Comparison of ENCODE assay signal across 8 mouse cellular contexts in genomic region chr1:191352786-191353488, GRCm38 (mm10). TPM values are rescaled to one million over a fixed set of nuclear protein-coding genes. Genes with fewer than 3 reads are reported as not detected.
A peak's percentile ranks its signal among the peaks of the same experiment; 100 is the strongest.
DNase-seq lines count a peak whose midpoint lies in the region; ATAC-seq lines count a peak whose summit lies in the region.
"Had no signal": no experiment of that assay in that cellular context is flagged by ENCODE, and none has a peak within 500 bp of the region (broad histone marks: within the 10 kb centered on the region; RNA-seq: fewer than 3 reads in every experiment).

No protein-coding gene starts in this region.

- peak; percentile 91 for DNase-seq in midbrain, embryonic 11.5 days (ENCODE audit: low spot score, missing footprints)
- peak; percentile 39 for DNase-seq in Muller cell, postnatal 12 days (ENCODE audit: inconsistent ontology term)
- peak; percentile 26 for DNase-seq in cerebellum, adult 9-11 months
- peak; percentile 55 for DNase-seq in gastrocnemius, postnatal 14 days
- DNase-seq in left cerebral cortex, postnatal 25 days (ENCODE audit: low spot score in 2 of 2) = peak; percentile 31 to 71
- peak; percentile 74 for DNase-seq in retina, embryonic 14.5 days (ENCODE audit: low spot score)

- 74% methylated on average over 14 of the region's 14 CpGs for WGBS in midbrain, embryonic 11.5 days
- 71% methylated on average over 14 of the region's 14 CpGs for WGBS in midbrain, embryonic 16.5 days

- no peaks in the 10 kb centered on the region for H3K9me3 ChIP-seq in midbrain, embryonic 11.5 days (ENCODE audit: control insufficient read depth, low read length)
- H3K9me3 ChIP-seq in midbrain, embryonic 16.5 days (replicated peaks; ENCODE audit: control insufficient read depth, low read length, poor library complexity, severe bottlenecking) = no peaks in the 10 kb centered on the region

- no peak overlapping the region for H3K9ac ChIP-seq in midbrain, embryonic 11.5 days (ENCODE audit: low read length)
- no peak overlapping the region for H3K9ac ChIP-seq in midbrain, embryonic 16.5 days (ENCODE audit: low read depth, low read length)

- H3K36me3 ChIP-seq in midbrain, embryonic 11.5 days (ENCODE audit: control insufficient read depth, insufficient read depth, low read length) = peaks cover 13% of the 10 kb centered on the region
- H3K36me3 ChIP-seq in midbrain, embryonic 16.5 days (ENCODE audit: control insufficient read depth, insufficient read depth, low read length) = peaks cover 27% of the 10 kb centered on the region

- H3K4me3 ChIP-seq in midbrain, embryonic 11.5 days (ENCODE audit: low read depth, low read length) = no peak overlapping the region
- H3K4me3 ChIP-seq in midbrain, embryonic 16.5 days (ENCODE audit: low read depth, low read length) = no peak overlapping the region
- H3K4me3 ChIP-seq: myocyte had no signal

- H3K27me3 ChIP-seq in midbrain, embryonic 11.5 days (ENCODE audit: control insufficient read depth, insufficient read depth, low read length) = no peaks in the 10 kb centered on the region
- no peaks in the 10 kb centered on the region for H3K27me3 ChIP-seq in midbrain, embryonic 16.5 days (ENCODE audit: control insufficient read depth, insufficient read depth, low read depth, low read length)

- no peaks in the 10 kb centered on the region for H3K4me1 ChIP-seq in midbrain, embryonic 11.5 days (ENCODE audit: control insufficient read depth, insufficient read depth, low read length)
- H3K4me1 ChIP-seq in midbrain, embryonic 16.5 days (ENCODE audit: control insufficient read depth, insufficient read depth, low read length) = no peaks in the 10 kb centered on the region

- no peak overlapping the region for H3K27ac ChIP-seq in midbrain, embryonic 11.5 days (ENCODE audit: low read depth, low read length)
- H3K27ac ChIP-seq in midbrain, embryonic 16.5 days (ENCODE audit: low read length) = no peak overlapping the region

- no peak for ATAC-seq in midbrain, embryonic 11.5 days (ENCODE audit: low FRiP score)
- ATAC-seq in midbrain, embryonic 16.5 days = no peak

- no peak overlapping the region for H3K4me2 ChIP-seq in midbrain, embryonic 11.5 days
- H3K4me2 ChIP-seq in midbrain, embryonic 16.5 days (ENCODE audit: low read length) = no peak overlapping the region

- intact Hi-C loops in gastrocnemius, postnatal 14 days (cut with DNase I; ENCODE audit: low total_unique reads) = no loop called here
- intact Hi-C loops in left cerebral cortex, postnatal 25 days (cut with DNase I) = no loop called here

RNA-seq across cellular contexts. Expression of gene Tmem206, which starts 27.2 kb away (rescaled TPM):
- polyA plus RNA-seq in midbrain, embryonic 11.5 days (2014; fragmentation: Nextera tagmentation; extraction: Ambion mirVana) = 38.5 and 39.1 TPM in 2 replicates
- polyA plus RNA-seq in midbrain, embryonic 16.5 days (2015; fragmentation: Nextera tagmentation; extraction: Ambion mirVana) = 41.0 and 43.0 TPM in 2 replicates
- total RNA-seq in gastrocnemius, postnatal 14 days (2021) = 1 to 10 TPM; 1.8 to 2.3 TPM
- 1 to 10 TPM; 9.0 to 9.1 TPM for total RNA-seq in left cerebral cortex, postnatal 25 days (2021)

RNA-seq across cellular contexts. Expression of gene Nenf, which starts 34.9 kb away (rescaled TPM):
- 70.5 and 77.9 TPM in 2 replicates for polyA plus RNA-seq in midbrain, embryonic 11.5 days (2014; fragmentation: Nextera tagmentation; extraction: Ambion mirVana)
- 121 and 139 TPM in 2 replicates for polyA plus RNA-seq in midbrain, embryonic 16.5 days (2015; fragmentation: Nextera tagmentation; extraction: Ambion mirVana)
- 10 to 100 TPM; 61.0 to 67.6 TPM for total RNA-seq in gastrocnemius, postnatal 14 days (2021)
- total RNA-seq in left cerebral cortex, postnatal 25 days (2021) = 10 to 100 TPM; 70.5 to 72.8 TPM

RNA-seq across cellular contexts. Expression of gene Ppp2r5a, which starts 50.1 kb away (rescaled TPM):
- 14.8 and 19.2 TPM in 2 replicates for polyA plus RNA-seq in midbrain, embryonic 11.5 days (2014; fragmentation: Nextera tagmentation; extraction: Ambion mirVana)
- polyA plus RNA-seq in midbrain, embryonic 16.5 days (2015; fragmentation: Nextera tagmentation; extraction: Ambion mirVana) = 6.5 and 6.6 TPM in 2 replicates
- 10 to 100 TPM; 63.0 to 67.2 TPM for total RNA-seq in gastrocnemius, postnatal 14 days (2021)
- total RNA-seq in left cerebral cortex, postnatal 25 days (2021) = 10 to 100 TPM; 89.1 to 94.5 TPM

Comparison
In these comparisons a context has a peak if more than half of its experiments do, and no peak if none do; other contexts are left out.
1. DNase-seq: peak in every context shown above with its lines; median percentile 91 in midbrain, embryonic 11.5 days; 74 in retina, embryonic 14.5 days; 55 in gastrocnemius, postnatal 14 days; 51 in left cerebral cortex, postnatal 25 days; 39 in Muller cell, postnatal 12 days; 26 in cerebellum, adult 9-11 months.